Mouse (Mus musculus) kidney, postnatal 0 days (tissue): ENCODE data around the gene Myo6. TPM values are rescaled to one million over a fixed set of nuclear protein-coding genes. Genes with fewer than 3 reads are reported as not detected.

ENCODE experiments used
- ATAC-seq: fragments of 200-750 bp; cut with Nextera tagmentation; replicated peaks from 2 replicates; pipeline ENCODE4 v1.8.0; 2017; ENCODE audit warnings: low read depth, moderate number of reproducible peaks, moderate TSS enrichment, moderate library complexity; ENCODE audit not compliant: low FRiP score
- DNase-seq: peaks from one replicate; pipeline ENCODE4 v3.0.0-alpha.2; 2016; ENCODE audit warnings: low spot score
- H3K27ac ChIP-seq: fragments of 300-500 bp; sonication (generic); 2 replicates; pipeline ENCODE4 v1.5.1; 2014; ENCODE audit warnings: mild to moderate bottlenecking
- H3K27me3 ChIP-seq: fragments of 300-500 bp; sonication (generic); 2 replicates; pipeline ENCODE4 v1.6.1; 2014; ENCODE audit warnings: low read length, mixed read lengths; ENCODE audit not compliant: insufficient read depth
- H3K36me3 ChIP-seq: fragments of 300-500 bp; sonication (generic); 2 replicates; pipeline ENCODE4 v1.6.1; 2014; ENCODE audit warnings: low read length, mixed read lengths; ENCODE audit not compliant: insufficient read depth
- H3K4me1 ChIP-seq: fragments of 300-500 bp; sonication (generic); replicated peaks from 2 replicates; pipeline ENCODE4 v1.6.1; 2014; ENCODE audit warnings: antibody characterized with exemption, low read length, mixed read lengths; ENCODE audit not compliant: insufficient read depth
- H3K4me2 ChIP-seq: fragments of 300-500 bp; sonication (generic); 2 replicates; pipeline ENCODE4 v1.6.1; 2014; ENCODE audit warnings: mild to moderate bottlenecking, low read length, moderate library complexity, mixed read lengths
- H3K4me3 ChIP-seq: fragments of 300-500 bp; sonication (generic); replicated peaks from 2 replicates; pipeline ENCODE4 v1.5.1; 2014; ENCODE audit warnings: low read depth, low read length
- H3K9ac ChIP-seq: fragments of 300-500 bp; sonication (generic); 2 replicates; pipeline ENCODE4 v1.6.1; 2014; ENCODE audit warnings: low read depth, low read length
- H3K9me3 ChIP-seq: fragments of 300-500 bp; sonication (generic); replicated peaks from 2 replicates; pipeline ENCODE4 v1.6.1; 2016; ENCODE audit warnings: low read length, inconsistent platforms, mixed read lengths
- CTCF ChIP-seq: IDR thresholded peaks from 2 replicates; pipeline ENCODE4 v1.5.1; 2016; ENCODE audit warnings: antibody characterized with exemption, low read depth, mild to moderate bottlenecking, moderate library complexity
- WGBS: fragments of 180-500 bp; shearing (Covaris S2); extraction: QIAGEN DNeasy Blood & Tissue Kit; methylation state at CpG from one replicate; pipeline ENCODE4 v1.1.7; 2014; 5-methylcytosine and 5-hydroxymethylcytosine counted together
- polyA plus RNA-seq: library from polyadenylated mRNA; unstranded; fragments of >200 nt; fragmentation: Nextera tagmentation; extraction: Ambion mirVana; gene quantifications from 2 replicates; pipeline ENCODE4 v1.2.1, GENCODE M21; 2015

Gene Myo6
- polyA plus RNA-seq, 1 experiment from 2014 or later, result 51.0 TPM

DNA sequence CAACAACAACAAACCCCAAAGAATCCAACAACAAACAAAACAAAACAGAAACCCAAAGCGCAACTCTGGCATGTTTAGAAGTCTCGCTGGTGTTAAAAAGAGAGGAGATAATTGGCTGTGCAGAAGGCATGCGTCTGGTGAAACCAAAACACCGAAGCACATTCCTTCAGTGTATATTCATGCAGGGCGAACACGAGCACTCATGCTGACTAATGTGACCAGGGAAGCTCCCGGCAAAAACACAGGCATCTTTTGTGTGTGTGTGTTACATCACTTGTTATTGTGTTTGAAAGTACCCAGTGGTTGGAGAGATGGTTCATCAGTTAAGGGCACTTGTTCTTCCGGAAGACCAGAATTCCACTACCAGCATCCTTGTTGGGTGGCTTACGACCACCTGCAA lies 4.7 kb downstream of the Myo6 start:
- Histone ChIP-seq H3K27me3 (no peaks in the 10 kb centered on the region), H3K36me3 (no peaks in the 10 kb centered on the region), H3K9ac (no peak overlapping the region), H3K4me3 (no peak overlapping the region), H3K4me1 (peaks cover 9% of the 10 kb centered on the region; the same call in 1 of the 2 replicates), H3K9me3 (no peaks in the 10 kb centered on the region), H3K27ac (no peak overlapping the region), H3K4me2 (no peak overlapping the region)
- no peak for TF ChIP-seq CTCF
- WGBS, result 74% methylated on average over 9 of the region's 9 CpGs
- no peak for ATAC-seq
- DNase-seq, result no peak

DNA sequence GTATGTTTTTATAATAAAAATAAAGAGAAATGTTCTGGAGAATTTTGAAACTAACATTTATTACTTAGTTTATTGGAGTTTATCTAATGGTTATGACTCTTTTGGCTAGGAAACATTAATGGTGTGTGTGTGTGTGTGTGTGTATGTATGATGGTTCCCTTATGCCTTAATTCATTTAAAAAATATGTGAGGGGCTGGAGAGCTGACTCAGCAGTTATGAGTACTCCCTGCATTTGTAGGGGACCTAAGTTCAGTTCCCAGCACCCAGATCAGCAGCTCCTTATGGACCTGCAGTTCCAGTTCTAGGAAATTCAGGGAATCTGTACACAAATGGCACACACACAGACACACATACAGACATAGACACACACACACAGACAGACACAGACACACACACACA lies 6.4 kb downstream of the Myo6 start:
- Histone ChIP-seq H3K9ac (no peak overlapping the region), H3K4me1 (peaks cover 9% of the 10 kb centered on the region; the same call in 1 of the 2 replicates), H3K4me3 (no peak overlapping the region), H3K27me3 (no peaks in the 10 kb centered on the region), H3K36me3 (no peaks in the 10 kb centered on the region), H3K27ac (peak overlapping the region; percentile 62; the same call in 1 of the 2 replicates), H3K4me2 (no peak overlapping the region), H3K9me3 (no peaks in the 10 kb centered on the region)
- no peak for TF ChIP-seq CTCF
- no peak for DNase-seq
- no peak for ATAC-seq

DNA sequence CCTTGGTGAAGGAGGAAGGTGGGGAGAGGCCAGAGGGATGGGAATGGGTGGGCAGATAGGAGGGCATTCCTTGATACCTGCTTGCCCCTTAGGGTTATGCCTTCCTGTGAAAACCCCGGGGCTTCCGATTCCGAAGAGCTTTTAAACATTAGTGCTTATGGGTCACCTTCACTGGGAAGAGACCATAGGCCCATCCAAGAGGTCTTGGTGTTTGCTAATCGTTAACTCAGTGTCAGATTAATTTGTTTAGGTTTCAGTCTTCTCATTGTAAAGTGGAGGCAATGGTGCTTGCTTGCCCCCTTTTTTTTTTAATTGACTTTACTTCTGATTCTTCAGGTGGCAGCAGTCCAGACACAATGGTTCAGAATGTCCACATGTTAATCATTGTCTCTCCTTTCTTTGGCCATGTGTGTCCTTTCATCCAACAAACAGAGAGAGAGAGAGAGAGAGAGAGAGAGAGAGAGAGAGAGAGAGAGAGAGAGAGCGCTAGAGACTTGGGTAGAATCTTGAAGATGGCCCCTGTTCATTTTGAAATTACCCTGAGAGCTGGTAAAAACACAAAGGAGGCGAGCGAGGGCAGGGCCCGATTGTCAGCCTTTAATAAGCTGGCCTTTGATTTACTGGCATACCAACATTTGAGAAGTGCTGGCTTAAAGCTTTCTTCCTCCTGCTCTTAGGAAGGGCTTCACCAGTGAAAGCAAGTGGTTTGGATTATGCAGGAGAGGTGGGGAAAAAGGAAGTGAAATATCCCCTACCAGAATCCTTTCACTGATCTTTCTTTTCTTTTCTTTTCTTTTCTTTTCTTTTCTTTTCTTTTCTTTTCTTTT lies 7.8 kb downstream of the Myo6 start:
- H3K4me2 ChIP-seq, result peak overlapping the region; percentile 15; the same call in 1 of the 2 replicates
- 43% methylated on average over 8 of the region's 8 CpGs for WGBS
- no peaks in the 10 kb centered on the region for H3K27me3 ChIP-seq
- no peak overlapping the region for H3K4me3 ChIP-seq
- H3K9ac ChIP-seq, result no peak overlapping the region
- DNase-seq, result peak; percentile 81
- peak overlapping the region; percentile 62 for H3K27ac ChIP-seq
- no peak for TF ChIP-seq CTCF
- no peaks in the 10 kb centered on the region for H3K36me3 ChIP-seq
- peaks cover 4% of the 10 kb centered on the region; the same call in 1 of the 2 replicates for H3K4me1 ChIP-seq
- ATAC-seq, result peak; percentile 43; the same call in 1 of the 2 replicates
- H3K9me3 ChIP-seq, result no peaks in the 10 kb centered on the region

DNA sequence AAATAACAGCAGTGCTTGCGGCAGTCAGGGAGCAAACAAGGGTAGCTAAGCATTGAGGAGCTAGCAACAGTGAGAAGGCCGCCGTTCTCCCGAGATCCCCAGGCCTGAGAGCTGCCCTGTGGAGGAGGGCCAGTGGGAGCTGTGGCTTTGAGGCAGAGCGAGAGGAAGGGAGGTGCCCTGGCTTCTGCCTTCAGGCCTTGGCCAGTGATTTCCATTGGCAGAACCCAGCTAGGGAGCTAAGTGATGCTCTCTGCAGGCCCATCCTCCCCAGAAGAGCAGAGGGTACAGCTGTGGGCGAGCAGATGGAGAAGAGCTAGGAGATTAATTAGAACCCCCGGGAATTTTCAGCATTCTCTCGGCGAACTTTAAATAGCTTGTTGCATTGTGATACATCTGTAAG lies 8.8 kb downstream of the Myo6 start:
- WGBS, result 31% methylated on average over 9 of the region's 9 CpGs
- TF ChIP-seq CTCF, result no peak
- Histone ChIP-seq H3K4me3 (no peak overlapping the region), H3K36me3 (no peaks in the 10 kb centered on the region), H3K4me2 (peak overlapping the region; percentile 10; the same call in 1 of the 2 replicates), H3K9ac (no peak overlapping the region), H3K27ac (peak overlapping the region; percentile 61), H3K4me1 (peaks cover 4% of the 10 kb centered on the region; the same call in 1 of the 2 replicates), H3K9me3 (no peaks in the 10 kb centered on the region), H3K27me3 (no peaks in the 10 kb centered on the region)
- DNase-seq (peak; percentile 70), ATAC-seq (peak; percentile 71)

DNA sequence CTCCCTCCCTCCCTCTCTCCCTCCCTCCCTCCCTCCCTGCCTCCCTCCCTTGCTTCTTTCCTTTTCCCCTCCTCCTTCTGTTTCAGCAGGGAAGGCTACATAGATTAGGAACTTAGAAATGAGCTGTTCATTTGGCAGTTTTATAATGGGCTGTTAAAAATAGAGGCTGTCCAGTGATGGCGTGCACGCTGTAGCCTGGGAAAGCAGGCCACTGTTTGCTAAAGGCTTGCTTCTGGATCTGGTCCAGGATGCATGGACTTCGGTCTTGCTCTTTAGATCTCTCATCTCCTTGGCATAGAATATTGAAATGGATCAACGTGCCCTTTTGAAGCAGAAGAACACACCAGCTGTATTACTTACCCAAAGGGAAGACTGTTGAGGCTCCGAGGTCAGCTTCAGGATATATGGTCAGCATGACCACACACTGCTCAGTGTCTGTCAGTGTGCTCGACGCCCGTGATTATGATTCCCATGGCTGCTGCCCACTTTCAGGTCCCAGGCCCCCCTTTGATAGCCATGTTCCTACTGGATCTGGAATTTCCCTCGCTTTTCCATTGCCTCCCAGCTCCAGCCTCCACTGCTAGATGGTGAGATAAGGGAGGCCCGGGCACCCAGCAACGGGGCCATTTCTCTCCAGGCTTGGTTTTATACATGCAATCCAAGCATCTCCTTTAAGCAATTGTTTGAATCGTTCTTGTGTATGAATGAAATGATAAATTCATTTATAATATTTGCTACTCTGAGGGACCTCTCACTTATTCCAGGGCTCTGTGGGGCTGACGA lies 12.1 kb downstream of the Myo6 start:
- no peak for TF ChIP-seq CTCF
- Histone ChIP-seq H3K9ac (no peak overlapping the region), H3K4me3 (no peak overlapping the region), H3K27me3 (no peaks in the 10 kb centered on the region), H3K36me3 (no peaks in the 10 kb centered on the region), H3K9me3 (no peaks in the 10 kb centered on the region), H3K27ac (no peak overlapping the region), H3K4me1 (peaks cover 4% of the 10 kb centered on the region; the same call in 1 of the 2 replicates), H3K4me2 (no peak overlapping the region)
- WGBS, result 43% methylated on average over 13 of the region's 13 CpGs
- DNase-seq (peak; percentile 55), ATAC-seq (0 out of 2 replicates have a peak, but pooled peaks have one; percentile 19)

DNA sequence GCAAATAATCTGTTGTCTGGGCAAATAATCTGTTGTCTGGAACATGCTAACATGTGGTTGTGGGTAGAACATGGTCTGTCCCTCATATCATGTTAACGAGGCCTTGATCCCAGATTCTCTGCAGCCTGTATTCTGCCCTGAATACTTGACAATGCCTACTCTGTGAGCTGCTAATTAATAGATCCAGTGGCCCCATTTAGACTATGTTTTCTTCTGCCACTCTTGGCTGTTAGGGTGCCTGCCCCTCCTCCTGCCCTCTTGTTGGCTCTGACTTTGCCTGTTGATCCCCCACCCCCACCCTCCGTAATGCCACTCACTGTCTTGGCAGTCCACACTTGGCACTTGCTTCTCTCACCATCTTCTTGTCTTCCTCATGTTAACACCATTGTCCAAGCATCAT lies 13.8 kb downstream of the Myo6 start:
- H3K9me3 ChIP-seq, result no peaks in the 10 kb centered on the region
- DNase-seq (no peak), ATAC-seq (no peak)
- no peak overlapping the region for H3K9ac ChIP-seq
- no peak for TF ChIP-seq CTCF
- no peak overlapping the region for H3K4me3 ChIP-seq
- H3K27me3 ChIP-seq, result no peaks in the 10 kb centered on the region
- no peak overlapping the region for H3K27ac ChIP-seq
- H3K4me1 ChIP-seq, result peaks cover 2% of the 10 kb centered on the region; the same call in 1 of the 2 replicates
- H3K4me2 ChIP-seq, result no peak overlapping the region
- H3K36me3 ChIP-seq, result no peaks in the 10 kb centered on the region
- WGBS, result 88% methylated on average over 2 of the region's 2 CpGs
